Mouse (Mus musculus) CH12.LX (cell line): Measurements from ENCODE around the gene Gm20388.

Source experiments
- BHLHE40 ChIP-seq: IDR thresholded peaks from 2 replicates; pipeline ENCODE4 v1.6.1; 2011; ENCODE audit warnings: mild to moderate bottlenecking, low read depth, low read length, improper control_type of control experiment
- CTCF ChIP-seq, 2 experiments: IDR thresholded peaks in 1 of 2; conservative IDR thresholded peaks in 1 of 2; 2 replicates each; pipeline ENCODE4 v1.5.1; 2011 to 2012; ENCODE audit warnings: low read depth in 2 of 2, low read length in 2 of 2, improper control_type of control experiment in 1 of 2, inconsistent platforms in 1 of 2, mild to moderate bottlenecking in 1 of 2, moderate library complexity in 1 of 2
- EP300 ChIP-seq: IDR thresholded peaks from 2 replicates; pipeline ENCODE4 v1.6.1; 2011; ENCODE audit warnings: low read length, improper control_type of control experiment
- MEF2A ChIP-seq: IDR thresholded peaks from 2 replicates; pipeline ENCODE4 v1.6.1; 2014; ENCODE audit warnings: low read depth, mild to moderate bottlenecking, inconsistent platforms, low read length, improper control_type of control experiment, borderline replicate concordance
- PAX5 ChIP-seq: IDR thresholded peaks from 2 replicates; pipeline ENCODE4 v1.6.1; 2012; ENCODE audit warnings: low read length, inconsistent platforms, mixed read lengths
- RCOR1 ChIP-seq: conservative IDR thresholded peaks from 2 replicates; pipeline ENCODE4 v1.6.1; 2012; ENCODE audit warnings: low read depth, mild to moderate bottlenecking, inconsistent platforms, low read length, improper control_type of control experiment
- USF1 ChIP-seq: IDR thresholded peaks from 2 replicates; pipeline ENCODE4 v1.6.1; 2014; ENCODE audit warnings: low read depth, mild to moderate bottlenecking, inconsistent platforms, low read length, improper control_type of control experiment
- ZMIZ1 ChIP-seq: IDR thresholded peaks from 2 replicates; pipeline ENCODE4 v1.6.1; 2012; ENCODE audit warnings: low read depth, mild to moderate bottlenecking, inconsistent platforms, low read length, improper control_type of control experiment
- ZNF384 ChIP-seq: IDR thresholded peaks from 2 replicates; pipeline ENCODE4 v1.6.1; 2012; ENCODE audit warnings: low read depth, low read length, improper control_type of control experiment, inconsistent platforms

GRCm38 (mm10) chr8:120331027-120331426 lies 420.4 kb downstream of the Gm20388 start:
- TF ChIP-seq USF1, result no peak
- no peak for TF ChIP-seq EP300
- TF ChIP-seq MEF2A, result no peak
- no peak for TF ChIP-seq CTCF (conservative IDR thresholded peaks at IDR 0.05 in 1 of 2, IDR thresholded peaks at IDR 0.05 in 1 of 2; ENCODE audit: low read depth in 2 of 2, low read length in 2 of 2)
- no peak for TF ChIP-seq BHLHE40
- TF ChIP-seq ZNF384, result no peak
- no peak for TF ChIP-seq PAX5
- no peak for TF ChIP-seq ZMIZ1
- TF ChIP-seq RCOR1, result no peak
